Mouse (Mus musculus) splenic B cell, adult 2 months (primary cell): ENCODE data around the gene Hist1h4j.
A peak's percentile ranks its signal among the peaks of the same experiment; 100 is the strongest.
"Not testable (repeated sequence)": the region's sequence is repeated elsewhere in the genome, so short reads cannot be mapped to it uniquely, and the experiment has no call there.

ENCODE experiments used
- DNase-seq: peaks from one replicate; pipeline ENCODE4 v3.0.0-alpha.2; 2011; ENCODE audit warnings: low read depth, low spot score
- H3K27me3 ChIP-seq: 2 replicates; pipeline ENCODE4 v1.6.1; 2012; ENCODE audit warnings: mild to moderate bottlenecking, low read length, moderate library complexity, mixed read lengths; ENCODE audit not compliant: control insufficient read depth, poor library complexity, insufficient read depth, severe bottlenecking
- H3K36me3 ChIP-seq: 2 replicates; pipeline ENCODE4 v1.6.1; 2012; ENCODE audit warnings: mild to moderate bottlenecking, low read length, moderate library complexity, mixed read lengths; ENCODE audit not compliant: control insufficient read depth, poor library complexity, insufficient read depth, severe bottlenecking

Hist1h4j gene

GRCm38 (mm10) chr13:21734906-21735767 lies at the start of gene Hist1h4j:
Hist1h4j (plus strand) TSS chr13:21735064.
- DNase-seq: peak; percentile 82
- H3K27me3 ChIP-seq, H3K36me3 ChIP-seq: not testable (repeated sequence)

- no peak for DNase-seq
- no peaks in the 10 kb centered on the region for H3K27me3 ChIP-seq
- no peaks in the 10 kb centered on the region for H3K36me3 ChIP-seq
Measured at GRCm38 (mm10) chr13:21697811-21698210, 37.1 kb upstream of the Hist1h4j start, which contains the start of gene Olfr1359. Olfr1359 (plus strand) TSS chr13:21698111.

GRCm38 (mm10) chr13:21706669-21707068 lies 28.2 kb upstream of the Hist1h4j start:
- DNase-seq: no peak
- H3K36me3 ChIP-seq: no peaks in the 10 kb centered on the region
- H3K27me3 ChIP-seq: no peaks in the 10 kb centered on the region

GRCm38 (mm10) chr13:21710031-21710711 lies 24.7 kb upstream of the Hist1h4j start:
- Histone ChIP-seq H3K36me3 (no peaks in the 10 kb centered on the region), H3K27me3 (no peaks in the 10 kb centered on the region)
- DNase-seq: peak; percentile 91

- Histone ChIP-seq H3K27me3 (no peaks in the 10 kb centered on the region), H3K36me3 (no peaks in the 10 kb centered on the region)
- peak; percentile 93 for DNase-seq
Measured at GRCm38 (mm10) chr13:21710821-21711525, 23.9 kb upstream of the Hist1h4j start.

- no peaks in the 10 kb centered on the region for H3K27me3 ChIP-seq
- no peak for DNase-seq
Measured at GRCm38 (mm10) chr13:21711698-21712097, 23.2 kb upstream of the Hist1h4j start.

GRCm38 (mm10) chr13:21714725-21715124 lies 20.1 kb upstream of the Hist1h4j start:
- peak; percentile 89 for DNase-seq
- H3K27me3 ChIP-seq: no peaks in the 10 kb centered on the region
- no peaks in the 10 kb centered on the region for H3K36me3 ChIP-seq

More at GRCm38 (mm10) chr13:21711698-21712097, 23.2 kb upstream of the Hist1h4j start:
- H3K36me3 ChIP-seq: no peaks in the 10 kb centered on the region

GRCm38 (mm10) chr13:21715131-21715863 lies 19.6 kb upstream of the Hist1h4j start:
- Histone ChIP-seq H3K36me3 (no peaks in the 10 kb centered on the region), H3K27me3 (no peaks in the 10 kb centered on the region)
- DNase-seq: peak; percentile 27

- not testable (repeated sequence) for H3K36me3 ChIP-seq, H3K27me3 ChIP-seq
- peak; percentile 95 for DNase-seq
Measured at GRCm38 (mm10) chr13:21715864-21716539, 18.9 kb upstream of the Hist1h4j start, which contains the start of the genes Hist1h2bl and Hist1h2ai. Hist1h2bl (minus strand) TSS chr13:21716143. Hist1h2ai (plus strand) TSS chr13:21716422.

- H3K27me3 ChIP-seq, H3K36me3 ChIP-seq: not testable (repeated sequence)
- peak; percentile 79 for DNase-seq
Measured at GRCm38 (mm10) chr13:21716540-21717391, 18.1 kb upstream of the Hist1h4j start.

GRCm38 (mm10) chr13:21717397-21718357 lies 17.2 kb upstream of the Hist1h4j start, which contains the start of gene Hist1h3h:
Hist1h3h (plus strand) TSS chr13:21717659.
- DNase-seq: peak; percentile 94
- not testable (repeated sequence) for H3K27me3 ChIP-seq, H3K36me3 ChIP-seq

- no peak for DNase-seq
- H3K36me3 ChIP-seq: no peaks in the 10 kb centered on the region
- no peaks in the 10 kb centered on the region for H3K27me3 ChIP-seq
Measured at GRCm38 (mm10) chr13:21718381-21719080, 16.3 kb upstream of the Hist1h4j start.
